16 mouse cellular contexts compared by ENCODE assay signal in the genomic region with DNA sequence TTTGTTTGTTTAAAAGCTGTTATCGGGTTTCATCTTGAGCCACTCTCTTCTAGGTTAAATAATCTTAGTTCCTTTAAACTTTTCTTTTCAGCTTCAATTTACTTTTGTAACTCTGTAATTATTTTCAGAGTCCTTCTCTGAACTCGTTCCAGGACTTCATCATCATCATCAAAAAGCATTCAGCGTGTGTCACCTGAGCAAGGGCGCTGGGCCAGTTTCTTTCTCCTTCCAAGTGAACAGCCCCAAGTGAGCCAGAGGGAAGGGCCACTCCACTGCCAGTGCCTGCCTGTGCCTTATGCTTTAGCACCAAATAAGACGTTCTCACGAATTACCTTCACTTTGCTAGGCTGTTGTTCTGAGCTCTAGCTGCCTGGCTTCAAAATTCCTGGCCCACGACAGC.
"Had no signal": no experiment of that assay in that cellular context is flagged by ENCODE, and none has a peak within 500 bp of the region (broad histone marks: within the 10 kb centered on the region; RNA-seq: fewer than 3 reads in every experiment).

No protein-coding gene starts in this region.

- H3K27ac ChIP-seq: hindbrain, embryonic 15.5 days; limb, embryonic 13.5 days; liver, embryonic 15.5 days; macrophage; midbrain, embryonic 12.5 days; neural tube, embryonic 13.5 days; stomach, embryonic 15.5 days had no signal

- DNase-seq: left cerebral cortex, postnatal 4 days; retina, postnatal 1 day; right cerebral cortex, postnatal 4 days; spleen, adult 18-20 months; thymus, postnatal 4 days had no signal

- H3K4me3 ChIP-seq: hindbrain, embryonic 15.5 days; limb, embryonic 13.5 days; liver, embryonic 15.5 days; megakaryocyte, embryonic 14.5 days; midbrain, embryonic 12.5 days; neural tube, embryonic 13.5 days; stomach, embryonic 15.5 days had no signal

- H3K36me3 ChIP-seq: hindbrain, embryonic 15.5 days; limb, embryonic 13.5 days; liver, embryonic 15.5 days; midbrain, embryonic 12.5 days; neural tube, embryonic 13.5 days; stomach, embryonic 15.5 days had no signal

- H3K27me3 ChIP-seq: stomach, embryonic 15.5 days had no signal

- H3K9ac ChIP-seq: hindbrain, embryonic 15.5 days; limb, embryonic 13.5 days; liver, embryonic 15.5 days; midbrain, embryonic 12.5 days; neural tube, embryonic 13.5 days; stomach, embryonic 15.5 days had no signal

- H3K4me2 ChIP-seq: hindbrain, embryonic 15.5 days; limb, embryonic 13.5 days; liver, embryonic 11.5 days; liver, embryonic 15.5 days; midbrain, embryonic 12.5 days; neural tube, embryonic 13.5 days; stomach, embryonic 15.5 days had no signal

- H3K4me1 ChIP-seq: hindbrain, embryonic 15.5 days; liver, embryonic 15.5 days; midbrain, embryonic 12.5 days; neural tube, embryonic 13.5 days; stomach, embryonic 15.5 days had no signal

- H3K9me3 ChIP-seq: hindbrain, embryonic 15.5 days; limb, embryonic 13.5 days; liver, embryonic 15.5 days; megakaryocyte, embryonic 14.5 days; midbrain, embryonic 12.5 days; neural tube, embryonic 13.5 days; stomach, embryonic 15.5 days had no signal

- ATAC-seq: intestine, embryonic 16.5 days; midbrain, embryonic 16.5 days had no signal
